Mouse (Mus musculus) spleen, postnatal 14 days (tissue): ENCODE measurements around the gene Slc7a5.

ENCODE experiments used
- DNase-seq, 2 experiments: peaks; one replicate each; pipeline ENCODE4 v3.0.0; 2021 to 2022; ENCODE audit warnings: low spot score in 2 of 2

Gene Slc7a5

GRCm38 (mm10) chr8:121907587-121908248 lies at the start of gene Slc7a5:
Gene Slc7a5 (minus strand): TSS chr8:121907694.
- peak; percentile 98 to 99 for DNase-seq

GRCm38 (mm10) chr8:121955825-121956500 lies 48.5 kb upstream of the Slc7a5 start:
- DNase-seq: no peak

- DNase-seq: no peak
Observed at GRCm38 (mm10) chr8:121954981-121955555, 47.6 kb upstream of the Slc7a5 start.

GRCm38 (mm10) chr8:121953821-121954545 lies 46.5 kb upstream of the Slc7a5 start:
- DNase-seq: no peak

- no peak for DNase-seq
Observed at GRCm38 (mm10) chr8:121952800-121953199, 45.3 kb upstream of the Slc7a5 start.

- no peak for DNase-seq
Observed at GRCm38 (mm10) chr8:121952122-121952521, 44.6 kb upstream of the Slc7a5 start.

- peak in 1 of 2 experiments; percentile 7 for DNase-seq
Observed at GRCm38 (mm10) chr8:121951656-121952009, 44.1 kb upstream of the Slc7a5 start.

- peak; percentile 33 to 56 for DNase-seq
Observed at GRCm38 (mm10) chr8:121950749-121951655, 43.5 kb upstream of the Slc7a5 start.

- peak; percentile 98 to 99 for DNase-seq
Observed at GRCm38 (mm10) chr8:121949941-121950748, 42.7 kb upstream of the Slc7a5 start.

- DNase-seq: no peak
Observed at GRCm38 (mm10) chr8:121949222-121949800, 41.8 kb upstream of the Slc7a5 start, which contains the start of gene Banp. Gene Banp (plus strand): TSS chr8:121949750.

- DNase-seq: peak in 1 of 2 experiments; percentile 15
Observed at GRCm38 (mm10) chr8:121948321-121949145, 41.0 kb upstream of the Slc7a5 start.

- DNase-seq: peak; percentile 83 to 85
Observed at GRCm38 (mm10) chr8:121947753-121948141, 40.3 kb upstream of the Slc7a5 start.

GRCm38 (mm10) chr8:121947047-121947752 lies 39.7 kb upstream of the Slc7a5 start:
- DNase-seq: no peak

- DNase-seq: no peak
Observed at GRCm38 (mm10) chr8:121946351-121946750, 38.9 kb upstream of the Slc7a5 start.

GRCm38 (mm10) chr8:121944831-121945230 lies 37.3 kb upstream of the Slc7a5 start, which contains the start of gene Car5a:
Gene Car5a (minus strand): TSS chr8:121944904.
- DNase-seq: no peak

- DNase-seq: no peak
Observed at GRCm38 (mm10) chr8:121943716-121944115, 36.2 kb upstream of the Slc7a5 start.

GRCm38 (mm10) chr8:121943057-121943540 lies 35.6 kb upstream of the Slc7a5 start:
- no peak for DNase-seq

GRCm38 (mm10) chr8:121938732-121939131 lies 31.2 kb upstream of the Slc7a5 start:
- no peak for DNase-seq
